ENCODE assay signal across 8 mouse cellular contexts in genomic region chr17:37049570-37050310, GRCm38 (mm10). TPM values are rescaled to one million over a fixed set of nuclear protein-coding genes. Genes with fewer than 3 reads are reported as not detected.
DNase-seq lines count a peak whose midpoint lies in the region; ATAC-seq and TF ChIP-seq lines count a peak whose summit lies in the region.

No protein-coding gene starts in this region.

- ATAC-seq in intestine, postnatal 0 days: no peak; the same call in 1 of the 2 replicates
- ATAC-seq in activated CD4-positive, CD25-positive, alpha-beta regulatory T cell, adult 4 months: no peak

- peak; percentile 79 for DNase-seq in adrenal gland, postnatal 25 days
- peak; percentile 71 for DNase-seq in embryo, embryonic 9.5 days (ENCODE audit: extremely low spot score)
- DNase-seq in heart, adult 11 months: peak; percentile 95
- peak; percentile 82 for DNase-seq in limb, embryonic 10.5 days (ENCODE audit: low spot score)
- peak; percentile 71 for DNase-seq in midbrain, embryonic 10.5 days (ENCODE audit: low spot score)
- DNase-seq in right cerebral cortex, postnatal 4 days: peak; percentile 87

- peak overlapping the region; percentile 89 for H3K4me2 ChIP-seq in intestine, postnatal 0 days (replicated peaks; ENCODE audit: low read depth)

- peak; percentile 77 for TF ChIP-seq CTCF in intestine, postnatal 0 days (IDR thresholded peaks at IDR 0.05; ENCODE audit: low read depth)

- H3K9me3 ChIP-seq in intestine, postnatal 0 days (ENCODE audit: control insufficient read depth): no peaks in the 10 kb centered on the region
- H3K9me3 ChIP-seq in limb, embryonic 10.5 days (replicated peaks): no peaks in the 10 kb centered on the region
- H3K9me3 ChIP-seq in midbrain, embryonic 10.5 days (replicated peaks): no peaks in the 10 kb centered on the region

- H3K27me3 ChIP-seq in intestine, postnatal 0 days (replicated peaks; ENCODE audit: control insufficient read depth, insufficient read depth, low read length): peaks cover 9% of the 10 kb centered on the region; the same call in 1 of the 2 replicates
- peaks cover 29% of the 10 kb centered on the region for H3K27me3 ChIP-seq in limb, embryonic 10.5 days (ENCODE audit: low read depth, poor library complexity, severe bottlenecking)
- H3K27me3 ChIP-seq in midbrain, embryonic 10.5 days (ENCODE audit: low read depth, poor library complexity, severe bottlenecking): peaks cover 32% of the 10 kb centered on the region

- 0 out of 2 replicates have a peak overlapping the region, but pooled peaks have one; percentile 37 for H3K9ac ChIP-seq in intestine, postnatal 0 days (ENCODE audit: low read depth, low read length)

- peak overlapping the region; percentile 49 for H3K4me3 ChIP-seq in intestine, postnatal 0 days (ENCODE audit: low read depth, low read length)
- peak overlapping the region; percentile 64 for H3K4me3 ChIP-seq in limb, embryonic 10.5 days
- peak overlapping the region; percentile 77 for H3K4me3 ChIP-seq in midbrain, embryonic 10.5 days

- peaks cover 7% of the 10 kb centered on the region; the same call in 1 of the 2 replicates for H3K4me1 ChIP-seq in intestine, postnatal 0 days (replicated peaks; ENCODE audit: control insufficient read depth, insufficient read depth, low read length)
- peaks cover 48% of the 10 kb centered on the region for H3K4me1 ChIP-seq in limb, embryonic 10.5 days
- peaks cover 64% of the 10 kb centered on the region for H3K4me1 ChIP-seq in midbrain, embryonic 10.5 days

- no peak overlapping the region for H3K27ac ChIP-seq in intestine, postnatal 0 days (ENCODE audit: low read depth, low read length)
- peak overlapping the region; percentile 81; the same call in 1 of the 2 replicates for H3K27ac ChIP-seq in limb, embryonic 10.5 days
- peak overlapping the region; percentile 88; the same call in 1 of the 2 replicates for H3K27ac ChIP-seq in midbrain, embryonic 10.5 days (replicated peaks)

- 9% methylated on average over 39 of the region's 39 CpGs for WGBS in intestine, postnatal 0 days
- WGBS in limb, embryonic 10.5 days: 2% methylated on average over 39 of the region's 39 CpGs
- WGBS in midbrain, embryonic 10.5 days: under 1% methylated on average over 39 of the region's 39 CpGs

- no peaks in the 10 kb centered on the region; the same call in 1 of the 2 replicates for H3K36me3 ChIP-seq in intestine, postnatal 0 days (ENCODE audit: control insufficient read depth, insufficient read depth)
- peaks cover 16% of the 10 kb centered on the region for H3K36me3 ChIP-seq in limb, embryonic 10.5 days
- peaks cover 17% of the 10 kb centered on the region for H3K36me3 ChIP-seq in midbrain, embryonic 10.5 days

RNA-seq across cellular contexts. Expression of gene Gabbr1, which starts 4.0 kb away (rescaled TPM):
- 39.6 and 46.0 TPM in 2 replicates for total RNA-seq in adrenal gland, postnatal 25 days (2021)
- polyA plus RNA-seq in intestine, postnatal 0 days (2015; fragmentation: Nextera tagmentation; extraction: Ambion mirVana): 4.1 and 4.4 TPM in 2 replicates
- 6.6 and 9.0 TPM in 2 replicates for polyA plus RNA-seq in limb, embryonic 10.5 days (2016; fragmentation: Nextera tagmentation; extraction: Ambion mirVana)
- polyA plus RNA-seq in midbrain, embryonic 10.5 days (2016; fragmentation: Nextera tagmentation; extraction: Ambion mirVana): 7.9 and 12.2 TPM in 2 replicates
- polyA plus RNA-seq in activated CD4-positive, CD25-positive, alpha-beta regulatory T cell, adult 4 months (2017; shearing (Covaris generic)): 1 to 10 TPM; 5.0 to 6.2 TPM

RNA-seq across cellular contexts. Expression of gene Mog, which starts 26.5 kb away (rescaled TPM):
- not detected in 2 replicates for total RNA-seq in adrenal gland, postnatal 25 days (2021)
- not detected in 2 replicates for polyA plus RNA-seq in intestine, postnatal 0 days (2015; fragmentation: Nextera tagmentation; extraction: Ambion mirVana)
- polyA plus RNA-seq in limb, embryonic 10.5 days (2016; fragmentation: Nextera tagmentation; extraction: Ambion mirVana): 0.08 and 0.20 TPM in 2 replicates
- 0.10 and 0.15 TPM in 2 replicates for polyA plus RNA-seq in midbrain, embryonic 10.5 days (2016; fragmentation: Nextera tagmentation; extraction: Ambion mirVana)
- not detected for polyA plus RNA-seq in activated CD4-positive, CD25-positive, alpha-beta regulatory T cell, adult 4 months (2017; shearing (Covaris generic))

RNA-seq across cellular contexts. Expression of gene Olfr90, which starts 38.6 kb away (rescaled TPM):
- total RNA-seq in adrenal gland, postnatal 25 days (2021): not detected in 2 replicates
- polyA plus RNA-seq in intestine, postnatal 0 days (2015; fragmentation: Nextera tagmentation; extraction: Ambion mirVana): not detected in 2 replicates
- 0.06 TPM in 1 of 2 replicates, not detected in the other for polyA plus RNA-seq in limb, embryonic 10.5 days (2016; fragmentation: Nextera tagmentation; extraction: Ambion mirVana)
- 0.17 TPM in 1 of 2 replicates, not detected in the other for polyA plus RNA-seq in midbrain, embryonic 10.5 days (2016; fragmentation: Nextera tagmentation; extraction: Ambion mirVana)
- polyA plus RNA-seq in activated CD4-positive, CD25-positive, alpha-beta regulatory T cell, adult 4 months (2017; shearing (Covaris generic)): under 1 TPM in 1 of 2 experiments, not detected in 1; 0.19 TPM

RNA-seq across cellular contexts. Expression of gene Olfr91, which starts 48.3 kb away (rescaled TPM):
- not detected in 2 replicates for total RNA-seq in adrenal gland, postnatal 25 days (2021)
- polyA plus RNA-seq in intestine, postnatal 0 days (2015; fragmentation: Nextera tagmentation; extraction: Ambion mirVana): not detected in 2 replicates
- polyA plus RNA-seq in limb, embryonic 10.5 days (2016; fragmentation: Nextera tagmentation; extraction: Ambion mirVana): 0.05 TPM in 1 of 2 replicates, not detected in the other
- not detected in 2 replicates for polyA plus RNA-seq in midbrain, embryonic 10.5 days (2016; fragmentation: Nextera tagmentation; extraction: Ambion mirVana)
- not detected for polyA plus RNA-seq in activated CD4-positive, CD25-positive, alpha-beta regulatory T cell, adult 4 months (2017; shearing (Covaris generic))

RNA-seq across cellular contexts. Expression of gene Zfp57, which starts 48.8 kb away (rescaled TPM):
- total RNA-seq in adrenal gland, postnatal 25 days (2021): 2.5 and 3.8 TPM in 2 replicates
- 8.6 and 9.0 TPM in 2 replicates for polyA plus RNA-seq in intestine, postnatal 0 days (2015; fragmentation: Nextera tagmentation; extraction: Ambion mirVana)
- 69.9 and 92.6 TPM in 2 replicates for polyA plus RNA-seq in limb, embryonic 10.5 days (2016; fragmentation: Nextera tagmentation; extraction: Ambion mirVana)
- polyA plus RNA-seq in midbrain, embryonic 10.5 days (2016; fragmentation: Nextera tagmentation; extraction: Ambion mirVana): 61.6 and 87.8 TPM in 2 replicates
- not detected for polyA plus RNA-seq in activated CD4-positive, CD25-positive, alpha-beta regulatory T cell, adult 4 months (2017; shearing (Covaris generic))
